Mouse (Mus musculus): Measurements from ENCODE around the gene Gm27179. TPM values are rescaled to one million over a fixed set of nuclear protein-coding genes. Genes with fewer than 3 reads are reported as not detected.
"Not testable (repeated sequence)": the region's sequence is repeated elsewhere in the genome, so short reads cannot be mapped to it uniquely, and the experiment has no call there.

Gene Gm27179
- total RNA-seq, 2 experiments from 2014 or later, result not detected

DNA sequence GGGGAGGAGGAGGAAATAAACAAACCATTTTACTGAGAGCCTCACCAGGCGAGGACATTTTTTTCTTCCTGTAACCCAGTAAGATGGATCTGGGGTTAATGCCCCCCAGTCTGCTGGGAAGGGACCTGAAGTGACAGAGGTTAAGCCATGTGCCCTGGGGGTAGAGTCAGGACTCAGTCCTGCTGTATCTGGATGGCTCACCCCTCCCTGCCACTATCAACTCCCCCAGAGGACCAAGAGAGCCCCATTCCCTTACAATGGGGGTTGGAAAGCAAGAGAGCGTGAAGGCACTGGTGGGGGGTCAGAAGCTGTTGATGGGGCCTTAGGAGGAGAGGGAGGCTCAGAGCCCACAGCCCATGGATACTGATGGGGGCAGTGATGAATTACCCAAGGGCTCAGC, 17.4 kb downstream of the Gm27179 start:
- DNase-seq (ENCODE audit: extremely low spot score in 1 of 2, low spot score in 2 of 2); H3K4me3 ChIP-seq; intact Hi-C loops (cut with DNase I); H3K27ac ChIP-seq: not testable (repeated sequence)

DNA sequence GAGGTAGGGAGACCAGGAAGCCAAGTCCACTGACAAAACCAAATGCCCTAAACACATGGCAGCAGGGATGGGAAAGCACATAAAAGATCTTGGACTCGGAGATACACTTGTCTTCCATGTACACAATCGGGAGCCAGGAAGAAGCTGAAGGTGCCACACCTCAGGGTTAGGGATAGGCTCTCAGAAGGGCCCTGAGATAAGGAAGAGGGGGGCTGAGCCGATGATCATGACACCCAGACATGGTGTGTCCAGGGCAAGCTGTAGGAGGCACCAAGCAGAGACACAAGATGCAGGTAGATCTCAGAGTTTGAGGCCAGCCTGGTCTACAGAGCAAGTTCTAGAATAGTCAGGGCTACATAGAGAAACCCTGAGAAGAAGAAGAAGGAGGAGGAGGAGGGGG, 17.8 kb downstream of the Gm27179 start:
- DNase-seq (ENCODE audit: extremely low spot score in 1 of 2, low spot score in 2 of 2); H3K27ac ChIP-seq; intact Hi-C loops (cut with DNase I); H3K4me3 ChIP-seq: not testable (repeated sequence)

DNA sequence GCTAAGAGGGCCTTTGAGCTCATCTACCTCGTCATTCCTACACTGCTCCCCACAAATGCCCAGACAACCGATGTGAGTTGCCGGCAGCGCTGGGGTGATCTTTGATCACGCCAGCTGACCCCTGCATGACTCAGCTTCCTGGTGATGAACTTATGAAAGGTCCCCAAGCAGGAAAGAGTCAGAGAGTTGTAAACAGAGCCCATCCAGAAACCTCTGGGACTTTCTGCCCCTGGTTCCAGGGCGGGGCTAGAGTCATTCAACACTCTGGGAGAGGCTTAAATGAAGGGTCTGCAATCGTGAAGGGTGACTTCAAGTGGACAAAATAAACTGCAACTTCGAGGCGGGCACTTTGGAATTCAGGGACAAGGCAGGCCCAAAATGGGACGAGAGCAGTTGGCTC, 24.3 kb downstream of the Gm27179 start:
- H3K4me3 ChIP-seq; DNase-seq (ENCODE audit: extremely low spot score in 1 of 2, low spot score in 2 of 2); intact Hi-C loops (cut with DNase I); H3K27ac ChIP-seq: not testable (repeated sequence)

DNA sequence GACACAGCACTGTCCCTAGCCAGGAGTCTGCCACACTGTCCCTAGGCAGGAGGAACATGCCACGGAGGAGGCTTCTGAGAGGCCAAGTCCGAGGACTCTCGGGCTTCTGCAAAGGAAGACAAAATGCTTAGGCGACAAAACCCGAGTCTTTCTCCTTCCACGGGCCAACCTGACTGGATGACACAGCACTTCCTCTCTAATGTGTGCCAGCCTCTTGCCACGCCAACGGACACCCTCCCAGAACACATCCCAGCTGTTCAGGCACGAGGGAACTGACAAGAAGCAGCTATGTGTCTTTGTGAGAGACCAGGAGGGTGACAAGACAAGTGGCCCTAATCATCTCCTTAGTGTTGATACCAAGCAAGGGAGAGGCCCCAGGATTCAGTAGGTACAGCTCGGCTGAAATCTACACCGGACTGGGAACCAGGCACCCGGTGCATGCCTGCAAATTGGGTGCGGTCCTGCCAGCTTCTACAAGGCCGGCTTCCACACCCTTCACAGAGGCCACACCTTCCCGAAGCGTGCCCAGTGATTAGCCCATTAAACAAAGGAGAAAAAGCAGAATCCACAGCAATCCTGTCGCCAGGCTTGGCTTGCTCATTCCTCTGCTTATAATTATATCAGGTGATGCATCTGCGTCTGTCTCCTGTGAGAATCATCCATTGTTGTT, 26.7 kb downstream of the Gm27179 start:
- DNase-seq (ENCODE audit: extremely low spot score in 1 of 2, low spot score in 2 of 2); intact Hi-C loops (cut with DNase I); H3K4me3 ChIP-seq; H3K27ac ChIP-seq: not testable (repeated sequence)

DNA sequence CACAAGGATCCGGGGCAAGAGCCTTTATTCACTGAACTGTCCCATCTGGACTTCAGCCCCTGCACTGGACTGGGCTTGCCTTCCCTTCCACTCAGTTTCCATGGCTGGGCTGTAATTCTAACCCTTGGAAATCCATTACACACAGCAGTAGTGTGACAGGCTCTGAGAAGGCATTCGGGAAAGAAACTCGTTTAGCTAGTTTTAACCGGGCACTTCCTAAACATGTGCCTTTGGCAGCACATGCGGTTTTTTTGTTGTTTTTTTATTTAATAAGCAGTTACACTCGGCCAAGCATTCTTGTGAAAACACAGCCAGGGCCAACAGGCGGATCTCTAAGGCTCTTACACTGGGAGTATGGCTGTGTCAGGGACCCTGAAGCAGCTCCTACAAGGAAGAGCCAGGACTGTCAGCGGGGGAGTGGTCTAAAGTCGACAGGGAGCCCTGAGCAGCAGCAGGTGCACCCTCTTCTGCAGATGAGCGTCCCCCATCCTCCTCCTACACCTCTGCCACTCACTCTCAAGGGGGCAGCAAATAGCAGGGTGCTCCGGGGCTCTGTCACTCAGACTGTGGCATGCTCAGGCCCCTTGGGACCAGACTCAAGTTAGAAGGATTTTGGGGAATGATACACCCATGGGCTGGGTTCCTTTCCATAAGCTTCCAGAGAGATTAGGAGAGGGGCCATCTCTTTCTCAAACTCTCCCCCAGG, 38.3 kb downstream of the Gm27179 start:
- H3K4me3 ChIP-seq; H3K27ac ChIP-seq; intact Hi-C loops (cut with DNase I); DNase-seq (ENCODE audit: extremely low spot score in 1 of 2, low spot score in 2 of 2): not testable (repeated sequence)

DNA sequence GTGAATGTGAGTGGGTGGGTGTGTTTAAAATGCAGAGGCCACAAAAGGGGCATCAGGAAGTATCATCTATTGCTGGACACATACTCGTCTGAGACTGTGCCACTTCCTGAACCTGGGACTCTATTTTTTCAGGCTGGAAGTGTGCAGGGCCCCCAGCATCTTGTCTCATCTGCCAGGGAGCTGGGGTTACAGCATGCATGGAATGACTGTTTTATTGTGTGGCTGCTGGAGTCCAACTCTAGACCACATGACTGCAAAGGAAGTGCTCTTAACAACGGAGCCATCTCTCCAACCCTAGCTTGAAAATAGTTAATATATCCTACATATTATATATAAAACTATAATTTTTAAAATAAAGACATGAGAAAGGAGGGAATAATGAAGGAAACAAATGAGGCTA, 39.0 kb downstream of the Gm27179 start:
- intact Hi-C loops (cut with DNase I), result not testable (repeated sequence)

DNA sequence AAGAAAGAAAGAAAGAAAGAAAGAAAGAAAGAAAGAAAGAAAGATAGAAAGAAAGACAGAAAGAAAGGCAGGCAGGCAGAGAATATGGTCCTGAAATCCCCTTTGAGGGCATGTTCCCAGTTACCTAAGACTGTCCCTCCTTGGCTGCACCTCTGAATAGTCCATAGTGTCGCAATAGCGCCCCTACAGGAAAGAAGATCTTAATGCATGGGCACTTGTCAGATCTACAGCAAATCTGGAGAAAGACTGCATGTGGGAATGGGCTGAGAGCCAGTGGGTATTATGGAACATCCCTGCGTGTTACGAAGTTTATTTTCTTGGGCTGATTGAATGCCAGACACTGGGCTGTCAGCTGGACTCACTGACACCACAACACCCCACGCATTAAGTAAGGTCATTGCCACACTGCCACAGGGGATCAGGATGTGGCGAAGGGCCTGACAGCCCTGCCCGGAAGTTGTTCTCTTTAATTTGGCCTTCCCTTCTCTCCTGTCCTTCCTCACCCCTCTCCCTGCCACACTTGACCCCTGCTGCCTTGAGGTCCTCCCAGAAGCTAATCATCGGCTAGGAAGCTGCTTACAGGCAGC, 42.1 kb downstream of the Gm27179 start:
- intact Hi-C loops (cut with DNase I); DNase-seq (ENCODE audit: extremely low spot score in 1 of 2, low spot score in 2 of 2); H3K4me3 ChIP-seq; H3K27ac ChIP-seq: not testable (repeated sequence)

More for the DNA sequence above, 39.0 kb downstream of the Gm27179 start:
- not testable (repeated sequence) for H3K4me3 ChIP-seq; H3K27ac ChIP-seq; DNase-seq (ENCODE audit: extremely low spot score in 1 of 2, low spot score in 2 of 2)

DNA sequence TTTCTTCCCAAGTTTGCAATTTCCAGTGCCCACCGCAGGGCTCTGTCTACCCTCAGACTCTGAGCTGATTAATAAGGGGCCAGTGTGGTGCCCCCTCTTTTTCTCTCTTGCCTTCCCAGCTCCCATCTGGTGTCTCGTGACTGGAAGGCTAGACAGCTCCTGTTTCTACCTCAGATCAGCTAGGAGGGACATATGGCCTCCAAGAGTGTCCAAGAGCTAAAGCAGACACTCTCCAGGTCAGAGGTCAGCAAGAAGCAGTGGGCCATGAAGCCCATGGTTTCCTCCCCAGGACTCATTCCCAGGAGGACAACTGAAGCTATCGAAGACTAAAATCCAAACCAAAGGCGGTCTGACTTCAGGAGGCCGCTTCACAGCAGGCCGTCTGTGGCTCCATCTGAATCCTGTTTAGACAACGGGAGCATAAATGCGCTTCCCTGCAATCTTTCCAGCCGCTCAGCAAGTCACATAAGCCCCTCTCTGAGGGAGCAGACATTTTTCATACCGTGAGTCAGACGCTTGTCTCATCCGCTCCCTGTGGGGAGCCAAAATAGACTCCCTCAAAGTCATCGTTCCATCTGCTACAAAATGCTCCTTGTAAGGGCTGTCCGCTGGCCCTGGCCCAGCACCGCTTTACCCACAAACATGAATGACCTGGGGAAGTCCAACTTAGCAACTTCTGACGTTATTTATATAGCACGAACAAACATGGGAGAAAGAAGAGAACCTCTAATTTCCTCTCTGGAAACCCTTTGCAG, 44.6 kb downstream of the Gm27179 start:
- H3K4me3 ChIP-seq; DNase-seq (ENCODE audit: extremely low spot score in 1 of 2, low spot score in 2 of 2); intact Hi-C loops (cut with DNase I); H3K27ac ChIP-seq: not testable (repeated sequence)

DNA sequence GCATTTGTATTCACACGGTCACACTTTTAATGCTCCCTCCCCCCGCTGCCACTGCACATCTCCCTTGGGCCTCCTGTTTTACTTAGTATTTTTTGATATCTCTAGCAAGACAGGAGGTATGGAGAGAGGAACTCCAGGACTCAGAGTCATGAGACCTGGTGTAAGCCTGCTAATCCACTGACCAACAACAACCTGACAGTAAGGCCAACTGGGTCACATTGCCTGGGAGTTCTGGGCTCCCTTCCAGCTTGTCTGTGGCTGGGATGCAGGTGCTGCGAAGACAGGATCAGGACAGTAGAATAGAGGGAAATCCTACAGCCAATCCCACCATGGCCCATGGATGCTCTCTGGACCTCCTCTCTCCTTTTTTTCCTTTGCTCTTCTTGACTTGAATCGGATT, 47.9 kb downstream of the Gm27179 start:
- intact Hi-C loops (cut with DNase I); H3K27ac ChIP-seq; DNase-seq (ENCODE audit: extremely low spot score in 1 of 2, low spot score in 2 of 2); H3K4me3 ChIP-seq: not testable (repeated sequence)

Other genes with a start within 250 kb of the Gm27179 start
- under 1 TPM in 1 of 2 experiments, not detected in 1; 0.09 TPM for gene Synb, start 218.2 kb downstream of the Gm27179 start, total RNA-seq (2021)
- 10 to 100 TPM; 10.2 to 12.6 TPM for gene Gm16867, start 9.2 kb downstream of the Gm27179 start, total RNA-seq (2021)
- 10 to 100 TPM; 40.5 to 41.8 TPM for gene Entpd4b, start 42.9 kb upstream of the Gm27179 start, total RNA-seq (2021)

Measured in left cerebral cortex, adult 2 months (tissue).